Mouse (Mus musculus): ENCODE results near the gene Nlk.
"Not testable (repeated sequence)": the region's sequence is repeated elsewhere in the genome, so short reads cannot be mapped to it uniquely, and the experiment has no call there.

The Nlk gene

DNA sequence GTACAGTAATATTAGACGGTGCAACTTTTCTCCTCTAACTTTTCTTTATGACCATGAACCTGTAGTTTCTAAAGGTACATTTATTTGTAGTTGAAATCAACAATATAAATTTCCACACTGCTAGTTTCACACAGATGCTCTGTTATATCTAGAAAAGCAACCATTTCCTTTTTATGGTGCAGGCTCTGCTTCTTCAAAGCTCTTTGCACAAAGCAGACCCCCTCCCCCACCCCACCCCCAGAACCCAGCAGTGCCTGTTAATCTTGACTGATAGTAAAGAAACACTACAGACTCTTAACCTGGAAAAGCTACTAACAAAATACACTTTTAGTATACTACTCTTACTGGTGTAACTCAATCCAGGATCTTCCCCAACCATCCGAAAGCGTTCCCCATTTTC, 6.6 kb downstream of the Nlk start:
- no peak for DNase-seq (ENCODE audit: low read depth, low spot score)

DNA sequence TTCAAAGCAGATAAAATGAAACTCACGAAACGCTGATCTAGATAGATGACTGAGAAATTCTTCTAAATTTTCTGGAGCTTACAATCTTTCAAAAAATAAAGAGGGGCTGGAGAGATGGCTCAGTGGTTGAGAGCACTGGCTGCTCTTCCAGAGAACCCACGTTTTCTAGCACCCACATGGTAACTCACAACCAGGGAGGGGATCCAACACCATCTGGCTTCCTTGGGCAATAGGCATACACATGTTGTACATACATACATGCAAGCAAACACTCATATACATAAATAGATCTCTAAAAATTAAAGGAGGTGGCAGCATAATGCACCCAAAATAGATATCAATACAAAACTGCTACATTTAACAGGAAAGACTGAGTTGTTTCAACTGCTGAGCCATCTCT, 16.1 kb downstream of the Nlk start:
- DNase-seq (ENCODE audit: low read depth, low spot score), result peak; percentile 72

DNA sequence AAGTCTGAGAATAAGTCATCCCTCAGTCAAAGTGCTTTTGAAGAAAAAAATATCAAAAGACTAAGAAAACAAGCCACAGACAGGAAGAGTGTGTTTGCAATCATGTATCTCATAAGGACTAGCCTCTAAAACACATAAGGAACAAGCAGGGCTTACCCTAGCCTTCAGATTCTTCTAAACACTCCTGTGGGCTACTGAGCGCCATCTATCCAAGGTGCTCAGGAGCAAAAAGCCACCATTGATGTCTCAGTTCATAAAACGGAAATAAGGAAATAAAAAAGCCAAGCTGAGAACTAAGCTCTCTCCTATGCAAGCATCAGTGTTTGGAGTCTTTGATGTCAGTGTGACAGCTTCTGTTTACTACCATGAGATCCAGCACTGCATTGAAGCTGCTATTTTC, 18.4 kb downstream of the Nlk start:
- DNase-seq (ENCODE audit: low read depth, low spot score), result no peak

DNA sequence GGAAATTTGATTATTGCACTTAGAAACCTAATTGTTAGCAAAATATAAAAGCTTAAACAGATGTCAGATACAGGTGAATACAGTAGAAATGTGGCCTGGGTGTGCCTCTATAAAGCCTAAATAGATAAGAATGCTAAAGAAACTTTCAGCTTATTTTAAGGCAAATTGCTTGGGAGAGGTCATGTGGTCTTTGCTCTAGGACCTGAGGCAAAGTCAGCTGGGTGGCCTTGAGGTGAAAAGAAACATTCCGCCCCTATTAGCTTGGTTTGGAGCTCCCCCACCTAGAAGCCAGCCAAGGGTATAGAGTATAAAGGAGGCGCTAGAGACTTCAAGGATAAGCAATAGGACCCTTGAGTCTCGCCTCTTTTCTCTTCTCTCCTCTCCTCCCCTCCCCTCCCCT, 28.5 kb downstream of the Nlk start:
- DNase-seq (ENCODE audit: low read depth, low spot score), result no peak

DNA sequence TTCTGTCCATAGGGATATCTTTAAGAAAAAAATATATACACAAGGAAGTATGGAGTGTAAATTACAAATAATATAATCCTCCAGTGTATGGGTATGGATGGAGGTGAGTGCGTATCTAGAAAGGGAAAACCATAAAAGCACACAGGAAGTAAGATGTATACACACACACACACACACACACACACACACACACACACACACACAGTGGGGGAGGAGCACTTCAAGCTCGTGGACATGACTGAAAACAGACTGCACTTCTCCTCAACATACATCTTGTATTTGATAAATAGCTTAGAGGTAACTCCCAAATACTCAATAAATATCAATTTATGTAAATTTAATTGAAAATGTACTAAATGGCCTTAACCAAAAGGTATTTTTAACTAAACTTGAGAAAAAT, 32.3 kb downstream of the Nlk start:
- DNase-seq (ENCODE audit: low read depth, low spot score), result no peak

DNA sequence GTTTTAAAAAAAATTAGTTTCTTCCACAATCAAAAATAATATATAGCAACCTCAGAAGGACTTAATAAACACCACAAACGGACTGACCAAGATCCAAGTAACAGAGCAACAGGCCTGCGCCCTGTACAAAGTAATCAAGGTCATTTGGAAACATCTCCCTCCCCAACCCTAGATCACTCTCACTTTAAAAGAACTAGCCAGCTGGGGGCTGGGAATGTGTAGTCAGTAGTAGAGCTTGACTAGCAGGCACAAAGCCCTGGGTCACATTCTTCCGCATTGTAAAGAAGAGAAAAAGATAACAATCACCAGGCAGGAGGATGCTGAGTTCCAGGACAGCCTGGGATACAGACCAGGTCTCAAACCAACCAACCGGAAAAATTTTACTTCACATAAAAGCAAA, 33.3 kb downstream of the Nlk start:
- DNase-seq (ENCODE audit: low read depth, low spot score), result no peak

DNA sequence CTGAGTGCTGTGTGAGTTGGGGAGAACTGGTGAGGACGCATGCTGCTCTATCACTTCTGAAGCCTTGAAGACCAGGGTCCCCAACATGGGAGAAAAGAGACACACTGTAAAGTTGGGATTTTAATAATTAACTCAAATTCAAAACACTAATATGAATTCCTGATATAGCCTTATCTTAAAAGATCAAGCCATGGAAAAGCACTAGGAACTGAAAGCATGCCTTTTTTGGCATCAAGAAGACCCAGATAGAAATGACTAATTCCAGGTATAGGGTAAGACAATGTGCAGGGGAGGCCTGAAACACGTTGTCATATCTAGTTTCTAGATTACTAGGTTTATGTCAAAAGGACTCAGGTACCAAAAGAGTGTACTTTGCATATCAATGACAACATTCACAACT, 48.0 kb downstream of the Nlk start:
- no peak for DNase-seq (ENCODE audit: low read depth, low spot score)

DNA sequence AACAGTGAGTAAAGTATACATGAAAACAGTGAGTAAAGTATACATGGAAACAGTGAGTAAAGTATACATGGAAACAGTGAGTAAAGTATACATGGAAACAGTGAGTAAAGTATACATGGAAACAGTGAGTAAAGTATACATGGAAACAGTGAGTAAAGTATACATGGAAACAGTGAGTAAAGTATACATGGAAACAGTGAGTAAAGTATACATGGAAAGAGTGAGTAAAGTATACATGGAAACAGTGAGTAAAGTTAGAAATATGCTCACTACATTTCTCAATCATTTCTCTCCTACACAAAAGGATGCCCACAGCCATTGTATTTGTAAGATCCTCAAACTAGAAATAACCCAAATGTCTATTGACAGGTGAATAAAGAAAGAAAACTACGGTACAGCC, 48.8 kb downstream of the Nlk start:
- not testable (repeated sequence) for DNase-seq (ENCODE audit: low read depth, low spot score)

DNA sequence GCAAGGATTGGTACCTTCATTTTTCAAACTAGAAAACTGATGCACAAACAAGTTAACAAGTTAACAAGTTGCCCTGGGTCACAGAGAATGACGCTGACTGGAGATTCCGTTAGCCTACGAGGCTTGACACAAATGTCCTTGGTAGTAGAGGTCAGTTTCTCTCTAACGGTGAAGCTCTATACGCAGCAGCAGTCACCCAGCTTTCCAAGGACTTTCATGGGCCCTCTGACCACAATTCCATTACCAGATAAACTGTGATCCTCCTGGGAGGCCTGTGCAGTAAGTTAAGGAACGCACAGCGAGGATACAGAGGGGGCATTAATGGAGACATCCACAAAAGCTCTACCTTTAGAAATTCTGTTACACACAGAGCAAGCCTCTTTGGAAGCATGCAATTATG, 53.4 kb downstream of the Nlk start:
- no peak for DNase-seq (ENCODE audit: low read depth, low spot score)

DNA sequence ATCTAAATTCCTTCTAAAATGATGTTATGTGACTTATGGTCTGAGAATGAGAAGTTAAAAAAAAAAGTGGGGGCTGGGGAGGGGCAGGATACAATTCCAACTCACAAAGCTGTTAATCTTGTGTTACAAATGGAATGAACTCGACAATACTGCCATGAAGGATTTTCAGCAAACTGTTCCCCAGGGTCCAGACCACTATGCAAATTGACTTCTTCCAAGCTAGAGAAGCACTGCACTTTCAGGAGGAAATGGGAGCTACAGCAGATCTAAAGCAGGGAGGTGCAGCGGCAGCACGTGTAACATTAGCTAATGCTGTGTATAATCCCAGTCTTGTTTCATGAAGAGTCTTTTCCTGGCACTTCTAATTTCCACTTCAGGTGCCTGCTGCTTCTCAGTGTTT, 55.0 kb downstream of the Nlk start:
- DNase-seq (ENCODE audit: low read depth, low spot score), result no peak

DNA sequence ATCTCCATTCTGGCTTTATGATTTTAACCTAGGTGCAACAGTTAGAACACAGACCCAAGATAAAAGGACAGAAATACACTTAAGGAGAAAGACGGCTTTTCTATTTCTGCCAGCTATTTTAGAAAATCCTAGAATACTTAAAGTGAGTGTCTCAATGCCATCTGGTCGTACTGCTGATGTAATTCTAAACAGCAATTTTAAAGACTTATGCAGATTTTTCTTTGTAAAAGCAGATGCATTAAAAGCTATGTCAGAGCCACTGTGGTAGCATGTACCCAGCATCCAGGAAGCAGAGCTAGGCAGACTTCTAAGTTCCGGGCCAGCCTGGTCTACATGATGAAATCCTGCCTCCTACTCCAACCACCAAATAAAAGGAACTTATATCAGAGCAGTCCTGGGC, 56.1 kb downstream of the Nlk start:
- DNase-seq (ENCODE audit: low read depth, low spot score), result peak; percentile 87

DNA sequence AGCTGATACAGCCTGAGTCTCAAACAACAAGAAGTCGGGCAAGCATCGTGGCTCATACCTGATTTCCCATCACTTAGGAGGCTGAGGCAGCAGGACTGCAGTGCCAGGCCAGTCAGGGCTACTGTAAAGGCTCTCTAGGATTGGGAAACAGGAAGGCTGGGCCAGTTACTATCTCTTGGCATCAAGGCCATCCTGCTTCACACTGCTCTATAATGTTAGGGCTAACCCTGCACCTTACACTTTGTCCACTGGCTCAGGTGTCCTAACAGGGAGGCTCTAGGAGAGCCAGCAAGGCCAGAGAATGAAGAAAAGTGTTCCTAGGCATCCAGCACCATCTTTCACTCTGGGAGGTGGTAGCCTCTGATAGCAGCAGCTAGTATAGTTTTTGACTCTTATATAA, 64.4 kb downstream of the Nlk start:
- DNase-seq (ENCODE audit: low read depth, low spot score), result no peak

DNA sequence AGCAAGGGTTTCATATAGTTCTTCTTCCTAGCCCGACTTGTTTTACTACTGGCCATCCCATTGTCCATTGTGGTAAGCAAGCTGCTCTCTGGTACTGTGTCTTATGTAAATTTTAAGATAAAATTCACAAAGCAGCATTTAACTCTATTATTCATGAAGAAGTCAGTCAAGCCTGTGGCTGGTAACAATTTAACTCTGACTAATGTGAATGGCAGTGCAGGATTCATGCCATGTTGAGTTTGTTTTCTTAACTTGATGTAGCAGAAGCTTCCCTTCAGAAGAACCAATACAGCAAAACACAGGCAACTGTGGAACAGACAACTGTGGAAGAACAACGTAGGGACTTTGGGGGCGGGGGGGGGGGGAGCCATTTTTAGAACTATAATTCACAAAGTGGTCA, 68.3 kb downstream of the Nlk start:
- DNase-seq (ENCODE audit: low read depth, low spot score), result no peak

DNA sequence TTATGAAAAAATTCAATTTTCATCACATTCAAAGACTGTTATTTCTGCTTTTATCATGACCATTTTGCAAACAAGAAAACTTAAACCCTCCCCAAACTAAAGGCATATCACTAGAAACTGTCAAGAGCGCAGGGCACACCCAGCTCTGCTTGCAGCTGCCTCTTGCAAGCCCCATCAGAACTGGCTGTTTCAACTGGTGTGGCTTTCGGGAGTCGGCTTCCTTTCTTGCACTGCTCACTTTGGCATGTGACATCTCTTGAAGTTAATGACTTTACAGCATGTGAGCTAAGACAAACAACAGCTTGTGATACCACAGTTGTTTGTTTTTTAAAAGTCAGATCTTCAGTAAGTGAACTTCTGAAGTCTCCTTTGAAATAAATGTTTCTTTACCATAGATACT, 72.8 kb downstream of the Nlk start:
- DNase-seq (ENCODE audit: low read depth, low spot score), result no peak

DNA sequence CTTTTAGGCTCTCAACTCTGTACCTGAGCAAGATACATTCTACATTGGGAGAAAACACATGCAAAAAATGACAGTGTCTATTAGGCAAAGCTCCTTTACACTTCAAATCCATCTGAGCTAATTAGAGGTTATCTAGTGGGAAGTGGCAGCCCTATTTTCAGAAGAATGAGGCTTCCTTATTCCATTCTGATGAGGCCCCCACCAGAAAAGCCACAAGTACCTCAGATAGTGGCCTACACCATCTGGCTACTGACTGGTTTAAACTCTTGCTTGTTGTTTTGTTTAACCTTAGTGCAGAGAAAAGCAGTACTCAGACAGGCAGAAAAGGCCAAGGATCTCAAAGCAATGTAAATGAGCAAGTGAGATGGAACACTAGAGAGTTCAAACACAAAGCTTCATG, 75.2 kb downstream of the Nlk start:
- DNase-seq (ENCODE audit: low read depth, low spot score), result no peak

DNA sequence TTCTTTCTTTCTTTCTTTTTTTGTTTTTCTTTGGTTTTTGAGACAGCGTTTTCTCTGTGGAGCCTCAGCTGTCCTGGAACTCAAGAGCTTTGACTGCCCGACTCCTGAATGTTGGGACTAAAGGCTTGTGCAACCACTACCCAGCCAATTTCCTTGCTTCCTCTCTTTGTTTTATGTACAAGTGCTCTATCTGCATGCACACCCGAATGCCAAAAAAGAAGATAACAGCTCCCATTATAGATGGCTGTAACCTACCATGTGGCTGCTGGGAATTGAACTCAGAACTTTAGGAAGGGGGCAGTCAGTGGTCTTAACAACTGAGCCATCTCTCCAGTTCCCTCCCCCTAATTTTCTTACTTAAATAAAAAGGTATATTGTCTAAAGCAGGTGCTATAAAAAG, 77.0 kb downstream of the Nlk start:
- DNase-seq (ENCODE audit: low read depth, low spot score), result no peak

DNA sequence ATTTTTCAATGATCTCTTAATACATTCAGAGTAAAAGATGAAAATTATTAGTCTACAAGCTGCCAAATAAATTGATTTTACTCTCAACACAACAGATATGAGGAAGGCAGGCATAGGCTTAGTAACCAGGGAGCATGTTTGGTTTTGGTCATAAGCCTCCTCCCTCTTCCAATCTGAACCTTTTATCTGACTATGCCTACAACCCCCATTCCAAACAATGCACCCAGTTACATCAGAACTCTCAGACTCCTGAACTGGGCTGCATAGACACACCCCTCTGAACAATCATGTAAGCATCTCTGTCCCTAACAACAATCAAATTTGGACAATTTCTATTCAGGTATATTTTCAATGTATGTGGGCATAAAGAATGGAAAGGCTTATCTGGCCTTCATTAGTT, 85.9 kb downstream of the Nlk start:
- DNase-seq (ENCODE audit: low read depth, low spot score), result no peak

DNA sequence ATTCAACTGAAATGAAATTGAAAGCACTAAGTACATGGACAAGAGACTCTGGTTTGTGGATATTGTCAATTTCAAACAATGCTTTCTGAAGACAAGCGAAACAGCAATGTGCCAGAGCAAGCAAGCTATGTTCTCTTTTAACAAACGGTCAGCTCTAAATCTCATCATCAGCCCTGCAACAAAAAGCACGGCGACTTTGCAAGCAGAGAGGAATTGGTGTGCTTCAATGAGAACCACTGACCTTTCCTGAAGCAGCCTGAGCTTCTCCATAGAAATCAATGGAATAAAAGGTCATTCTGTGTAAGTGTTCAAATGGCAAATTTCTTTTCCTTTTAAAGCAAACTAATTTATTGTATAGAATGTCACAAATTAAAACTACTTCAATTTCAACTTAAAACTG, 87.5 kb downstream of the Nlk start:
- DNase-seq (ENCODE audit: low read depth, low spot score), result no peak

DNA sequence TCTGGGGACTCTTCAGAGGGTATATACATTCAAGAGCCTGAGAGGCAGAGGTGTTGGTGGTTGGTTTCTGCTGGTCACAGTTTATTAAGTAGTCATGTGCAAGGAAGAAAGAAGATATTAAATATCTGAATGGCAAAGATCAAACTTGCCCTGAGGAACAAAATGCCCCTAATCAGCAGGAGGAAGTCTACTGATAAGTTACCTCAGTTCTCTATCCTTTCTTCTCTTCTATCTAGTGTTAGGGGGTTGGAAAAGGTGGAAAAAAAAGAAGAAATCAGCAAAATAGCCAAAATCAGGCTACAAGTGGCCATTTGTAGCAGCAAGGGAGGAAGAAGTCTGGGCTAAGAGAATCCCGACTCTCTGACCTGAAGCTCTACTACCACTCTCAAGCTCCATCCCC, 92.3 kb downstream of the Nlk start:
- DNase-seq (ENCODE audit: low read depth, low spot score), result no peak

DNA sequence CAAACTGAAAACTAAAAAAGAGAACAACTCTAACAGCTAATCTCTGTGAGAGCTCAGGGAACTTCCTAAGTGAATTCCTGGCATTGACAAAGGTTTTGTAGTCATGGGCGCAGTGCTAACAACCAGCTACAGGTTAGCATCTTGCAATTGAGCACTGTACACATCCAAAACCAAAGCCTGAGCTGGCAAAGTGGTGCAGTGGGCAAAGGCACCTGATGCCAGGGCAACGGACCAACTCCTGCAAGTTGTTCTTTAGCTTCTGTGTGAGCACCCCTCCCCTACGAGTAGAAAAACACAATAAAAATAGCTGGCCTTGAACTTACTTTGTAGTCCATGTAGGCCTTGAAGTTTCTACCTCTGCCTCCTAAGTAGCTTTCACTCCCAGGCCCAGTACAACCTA, 94.4 kb downstream of the Nlk start:
- no peak for DNase-seq (ENCODE audit: low read depth, low spot score)

DNA sequence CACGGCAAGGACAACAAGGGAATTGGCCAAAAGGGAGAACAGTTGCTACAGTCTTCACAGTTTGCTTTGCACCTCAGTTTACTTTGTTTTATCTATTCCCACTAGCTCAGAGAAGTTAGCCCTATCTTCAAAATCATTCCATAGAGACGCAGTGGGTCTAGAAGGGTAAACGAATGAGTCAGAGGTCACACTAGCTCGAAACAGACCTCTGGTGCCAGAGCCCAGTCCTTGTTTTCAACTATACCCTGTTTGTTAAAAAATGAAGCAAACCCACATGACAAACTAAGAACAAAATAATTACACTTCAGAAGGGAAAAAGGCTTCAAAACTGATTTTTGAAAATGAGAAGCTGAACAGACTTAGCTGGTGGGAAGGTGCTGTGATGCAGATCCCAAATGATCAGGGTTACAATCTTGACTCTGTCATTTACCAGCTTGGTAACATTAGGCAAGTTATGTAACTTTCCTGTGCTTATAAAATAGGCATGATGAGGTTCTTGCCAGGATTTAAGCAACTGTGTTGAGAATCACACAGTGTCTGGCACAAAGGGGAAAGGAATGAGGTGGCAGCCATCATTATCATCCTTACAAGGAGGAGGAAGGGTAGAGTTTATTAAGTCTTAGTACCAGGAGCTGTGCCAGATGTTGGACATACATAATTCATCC, 96.1 kb downstream of the Nlk start:
- peak; percentile 50 for DNase-seq (ENCODE audit: low read depth, low spot score)

DNA sequence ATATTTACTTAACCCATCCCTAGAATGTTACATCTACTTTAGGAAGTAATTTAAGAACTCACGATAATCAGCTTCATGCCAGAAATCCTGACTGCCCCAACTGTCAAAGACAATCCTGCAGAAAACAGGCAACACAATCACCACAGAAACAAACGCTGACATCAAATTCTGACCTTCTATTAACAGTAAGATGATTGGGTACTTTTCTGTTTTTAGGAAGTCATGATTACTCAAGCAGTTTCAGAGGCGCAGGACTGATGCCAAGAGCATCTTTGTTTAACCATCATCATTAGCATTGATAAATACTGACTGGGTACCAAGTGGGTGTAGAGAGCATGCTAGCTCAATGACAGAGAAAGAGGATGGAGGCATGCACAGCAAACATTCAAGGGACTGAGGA, 96.7 kb downstream of the Nlk start:
- no peak for DNase-seq (ENCODE audit: low read depth, low spot score)

DNA sequence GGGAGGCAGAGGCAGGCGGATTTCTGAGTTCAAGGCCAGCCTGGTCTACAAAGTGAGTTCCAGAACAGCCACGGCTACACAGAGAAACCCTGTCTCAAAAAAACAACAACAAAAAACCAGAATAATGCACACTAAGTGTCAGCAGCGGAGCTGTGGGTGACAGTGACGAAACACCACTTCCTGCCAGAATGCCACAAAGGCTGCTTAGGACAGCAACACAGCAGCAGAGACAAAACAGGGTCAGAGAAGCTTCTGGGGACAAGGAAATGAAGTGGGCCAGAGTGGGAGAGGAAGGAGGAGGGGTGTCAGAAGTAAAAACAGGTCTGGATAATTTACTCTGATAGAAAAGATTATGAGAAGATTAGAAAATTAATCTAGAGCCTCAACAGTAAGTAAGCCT, 97.1 kb downstream of the Nlk start:
- DNase-seq (ENCODE audit: low read depth, low spot score), result no peak

DNA sequence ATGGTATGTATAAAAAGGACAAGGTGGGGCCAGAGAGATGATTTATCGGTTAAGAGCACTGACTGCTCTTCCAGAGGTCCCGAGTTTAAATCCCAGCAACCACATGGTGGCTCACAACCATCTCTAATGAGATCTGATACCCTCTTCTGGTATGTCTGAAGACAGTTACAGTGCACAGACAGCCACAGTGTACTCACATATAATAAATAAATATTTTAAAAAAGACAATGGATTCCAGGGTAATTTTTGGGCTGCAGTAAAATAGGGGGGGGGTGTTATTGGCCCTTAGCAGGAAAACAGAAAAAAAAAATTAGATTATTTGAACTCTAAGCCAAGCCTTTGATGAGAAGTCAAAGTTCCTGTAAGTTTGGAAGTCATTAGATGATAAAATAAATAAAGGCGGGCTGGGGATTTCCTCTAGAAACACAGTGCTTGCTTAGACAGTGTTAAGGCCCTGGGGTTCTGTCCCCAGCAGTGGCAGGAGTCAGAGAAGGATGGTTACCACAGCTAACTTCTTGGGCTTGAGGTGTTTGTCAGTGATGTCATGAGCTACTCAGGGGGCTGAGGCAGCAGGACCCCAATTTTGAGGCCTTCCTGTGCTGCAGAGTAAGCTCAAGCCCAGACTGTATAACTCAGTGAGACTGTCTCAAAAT, 98.3 kb downstream of the Nlk start:
- DNase-seq (ENCODE audit: low read depth, low spot score), result no peak

All from telencephalon, adult 2 months (tissue).